Mouse (Mus musculus): ENCODE results near the gene Agt.

DNA sequence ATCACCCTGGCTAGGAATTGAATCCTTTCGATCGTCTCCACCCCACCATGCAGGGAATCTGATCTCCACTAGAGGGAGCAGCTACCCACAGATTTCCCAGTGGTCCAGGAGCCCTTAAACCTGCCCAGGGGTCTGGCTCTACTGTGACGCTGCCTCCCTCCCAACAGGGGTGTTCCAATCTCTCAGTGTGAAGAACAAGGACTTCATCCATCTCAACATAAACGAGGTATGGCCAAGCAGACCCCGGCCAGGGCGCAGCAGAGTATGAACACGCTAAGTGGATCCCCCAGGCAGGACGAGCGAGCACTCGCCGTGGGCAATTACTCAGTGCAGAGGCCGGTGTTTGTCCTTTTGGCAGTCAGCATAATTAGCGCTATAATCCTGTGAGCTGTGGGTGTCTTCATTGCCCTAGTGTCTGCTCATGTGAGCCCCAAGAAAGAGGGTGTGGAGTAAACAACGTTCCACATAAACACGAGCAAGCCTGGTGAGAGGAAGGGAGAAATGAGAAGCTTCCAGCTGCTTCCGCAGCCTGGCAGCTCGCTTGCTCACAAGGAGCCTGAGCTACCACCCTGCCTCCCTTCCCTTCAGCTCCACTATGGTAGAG, 47.9 kb upstream of the Agt start:
- TF ChIP-seq POLR2A (IDR thresholded peaks at IDR 0.05; ENCODE audit: low read depth, low read length) (no peak), CTCF (IDR thresholded peaks at IDR 0.05; ENCODE audit: extremely low read depth, insufficient read depth, insufficient read length, insufficient replicate concordance) (peak; percentile 80; the same call in 1 of the 2 replicates)

Measured in spleen, adult 2 months (tissue).